Mouse (Mus musculus): ENCODE results near the gene Sec22a. TPM values are rescaled to one million over a fixed set of nuclear protein-coding genes. Genes with fewer than 3 reads are reported as not detected.
A peak's percentile ranks its signal among the peaks of the same experiment; 100 is the strongest.

Gene Sec22a
- polyA plus RNA-seq, 1 experiment from 2014 or later = 33.8 TPM

- WGBS = 48% methylated on average over 4 of the region's 4 CpGs
- Histone ChIP-seq H3K27ac (no peak overlapping the region), H3K4me1 (replicated peaks) (peaks cover 27% of the 10 kb centered on the region), H3K9me3 (no peaks in the 10 kb centered on the region), H3K27me3 (ENCODE audit: insufficient read depth, poor library complexity, severe bottlenecking) (peaks cover 34% of the 10 kb centered on the region), H3K4me3 (no peak overlapping the region), H3K36me3 (no peaks in the 10 kb centered on the region)
- DNase-seq (ENCODE audit: low spot score) = no peak
Observed at GRCm38 (mm10) chr16:35272417-35272816, 91.3 kb downstream of the Sec22a start.

GRCm38 (mm10) chr16:35271572-35271971, 92.1 kb downstream of the Sec22a start:
- Histone ChIP-seq H3K4me3 (no peak overlapping the region), H3K27me3 (ENCODE audit: insufficient read depth, poor library complexity, severe bottlenecking) (peaks cover 28% of the 10 kb centered on the region), H3K9me3 (no peaks in the 10 kb centered on the region), H3K4me1 (replicated peaks) (peaks cover 28% of the 10 kb centered on the region), H3K27ac (no peak overlapping the region), H3K36me3 (no peaks in the 10 kb centered on the region)
- 60% methylated on average over 4 of the region's 4 CpGs for WGBS
- DNase-seq (ENCODE audit: low spot score) = no peak

GRCm38 (mm10) chr16:35270945-35271344, 92.8 kb downstream of the Sec22a start:
- 74% methylated on average over 6 of the region's 6 CpGs for WGBS

GRCm38 (mm10) chr16:35270353-35270934, 93.3 kb downstream of the Sec22a start:
- H3K27ac ChIP-seq = no peak overlapping the region
- peak; percentile 84 for DNase-seq (ENCODE audit: low spot score)
- no peaks in the 10 kb centered on the region for H3K9me3 ChIP-seq
- no peak overlapping the region for H3K4me3 ChIP-seq
- peaks cover 21% of the 10 kb centered on the region for H3K27me3 ChIP-seq (ENCODE audit: insufficient read depth, poor library complexity, severe bottlenecking)
- no peaks in the 10 kb centered on the region for H3K36me3 ChIP-seq
- 42% methylated on average over 10 of the region's 10 CpGs for WGBS
- peaks cover 29% of the 10 kb centered on the region for H3K4me1 ChIP-seq (replicated peaks)

More at GRCm38 (mm10) chr16:35270945-35271344, 92.8 kb downstream of the Sec22a start:
- Histone ChIP-seq H3K4me1 (replicated peaks) (peaks cover 28% of the 10 kb centered on the region), H3K27ac (no peak overlapping the region), H3K4me3 (no peak overlapping the region), H3K9me3 (no peaks in the 10 kb centered on the region), H3K27me3 (ENCODE audit: insufficient read depth, poor library complexity, severe bottlenecking) (peaks cover 26% of the 10 kb centered on the region), H3K36me3 (no peaks in the 10 kb centered on the region)
- DNase-seq (ENCODE audit: low spot score) = no peak

Other genes with a start within 250 kb of the Sec22a start
- gene Adcy5, start 209.0 kb downstream of the Sec22a start, polyA plus RNA-seq (2016; fragmentation: Nextera tagmentation; extraction: Ambion mirVana) = 0.80 and 1.9 TPM in 2 replicates
- 23.0 and 28.2 TPM in 2 replicates for gene Pdia5, start 127.0 kb upstream of the Sec22a start, polyA plus RNA-seq (2016; fragmentation: Nextera tagmentation; extraction: Ambion mirVana)
- gene Sema5b, start 177.2 kb upstream of the Sec22a start, polyA plus RNA-seq (2016; fragmentation: Nextera tagmentation; extraction: Ambion mirVana) = 45.7 and 57.8 TPM in 2 replicates

All from hindbrain, embryonic 10.5 days (tissue).